Mouse (Mus musculus): Measurements from ENCODE around the gene Lrrc8c.
"Not testable (repeated sequence)": the region's sequence is repeated elsewhere in the genome, so short reads cannot be mapped to it uniquely, and the experiment has no call there.

The Lrrc8c gene

GRCm38 (mm10) chr5:105636484-105637191, 117.5 kb downstream of the Lrrc8c start:
- peak in 1 of 2 experiments; percentile 40 for DNase-seq (ENCODE audit: low spot score in 2 of 2)

GRCm38 (mm10) chr5:105638266-105638665, 119.1 kb downstream of the Lrrc8c start:
- DNase-seq (ENCODE audit: low spot score in 2 of 2), result not testable (repeated sequence)

- no peak for DNase-seq (ENCODE audit: low spot score in 2 of 2)
Observed at GRCm38 (mm10) chr5:105638916-105639315, 119.7 kb downstream of the Lrrc8c start.

GRCm38 (mm10) chr5:105639363-105639762, 120.2 kb downstream of the Lrrc8c start:
- DNase-seq (ENCODE audit: low spot score in 2 of 2), result no peak

DNA sequence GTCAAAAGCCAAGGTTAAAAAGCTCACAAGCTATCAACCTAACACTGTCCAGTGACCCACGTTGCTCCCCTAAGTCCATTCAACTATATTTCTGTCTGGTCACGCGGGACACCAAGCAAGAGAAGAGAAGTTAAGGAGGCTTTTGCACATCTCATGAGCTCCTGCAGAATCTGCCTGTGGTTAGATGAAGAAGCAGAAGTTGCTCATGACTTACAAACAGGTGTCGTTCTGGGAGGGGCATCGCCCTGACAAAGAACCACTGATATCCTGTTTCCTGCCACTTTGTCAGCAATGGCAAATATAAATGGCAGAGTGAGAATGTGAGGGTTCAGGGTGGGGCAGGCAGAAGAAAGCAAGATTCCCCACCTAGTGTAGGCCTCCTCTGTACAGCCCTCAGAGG, 123.3 kb downstream of the Lrrc8c start:
- DNase-seq (ENCODE audit: low spot score in 2 of 2), result peak; percentile 75 to 84

DNA sequence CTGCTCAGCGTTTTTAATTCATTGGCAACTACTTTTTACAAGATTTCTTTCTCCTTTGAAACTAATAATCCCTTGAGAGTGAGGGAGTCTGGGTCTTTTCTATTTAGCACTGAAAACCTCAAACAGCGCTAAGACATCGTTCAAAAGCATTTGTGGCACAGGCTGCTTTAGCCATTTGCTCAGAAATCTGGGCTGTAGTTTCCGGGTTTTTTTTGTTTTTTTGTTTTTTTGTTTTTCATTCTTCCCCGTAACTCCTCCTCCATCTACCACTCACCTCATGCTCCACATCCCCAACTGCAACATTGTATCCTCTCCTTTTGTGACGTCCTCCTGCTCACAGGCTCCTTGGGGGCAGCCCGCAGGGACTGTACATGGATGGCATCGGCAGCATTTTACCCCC, 124.1 kb downstream of the Lrrc8c start:
- no peak for DNase-seq (ENCODE audit: low spot score in 2 of 2)

GRCm38 (mm10) chr5:105644195-105644594, 125.0 kb downstream of the Lrrc8c start:
- DNase-seq (ENCODE audit: low spot score in 2 of 2), result no peak

- no peak for DNase-seq (ENCODE audit: low spot score in 2 of 2)
Observed at GRCm38 (mm10) chr5:105647094-105647493, 127.9 kb downstream of the Lrrc8c start.

DNA sequence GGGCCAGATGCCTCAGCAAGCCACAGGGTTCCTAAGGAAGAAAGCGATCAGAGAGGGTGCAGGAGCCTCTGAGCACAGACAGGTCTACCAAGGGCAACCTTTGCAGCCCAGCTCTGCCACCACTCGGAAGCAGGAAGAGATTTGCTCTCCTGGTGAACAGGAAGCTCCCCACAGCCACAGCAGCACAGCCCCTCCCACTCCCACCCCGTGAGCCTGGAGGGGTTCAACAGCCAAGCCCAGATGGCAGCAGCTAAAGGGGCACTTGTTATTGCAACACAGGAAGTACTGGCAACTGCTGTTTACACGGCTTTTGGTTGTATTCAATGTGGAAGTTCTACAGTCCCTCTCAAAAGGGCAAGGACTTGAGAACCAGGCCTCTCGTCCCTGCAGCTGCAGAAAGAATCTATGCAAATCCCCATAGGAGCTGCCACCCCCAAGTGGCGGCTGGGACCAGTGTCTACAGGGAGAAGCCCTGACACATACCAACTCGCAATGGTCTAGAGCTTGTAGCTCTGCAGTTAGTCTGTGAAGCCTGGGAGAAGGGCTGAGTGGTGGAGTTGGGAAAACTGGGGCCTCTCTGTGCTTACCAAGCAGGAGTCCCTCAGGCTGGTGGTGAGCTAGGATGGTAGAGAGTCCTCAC, 129.6 kb downstream of the Lrrc8c start:
- peak; percentile 91 to 97 for DNase-seq (ENCODE audit: low spot score in 2 of 2)

DNA sequence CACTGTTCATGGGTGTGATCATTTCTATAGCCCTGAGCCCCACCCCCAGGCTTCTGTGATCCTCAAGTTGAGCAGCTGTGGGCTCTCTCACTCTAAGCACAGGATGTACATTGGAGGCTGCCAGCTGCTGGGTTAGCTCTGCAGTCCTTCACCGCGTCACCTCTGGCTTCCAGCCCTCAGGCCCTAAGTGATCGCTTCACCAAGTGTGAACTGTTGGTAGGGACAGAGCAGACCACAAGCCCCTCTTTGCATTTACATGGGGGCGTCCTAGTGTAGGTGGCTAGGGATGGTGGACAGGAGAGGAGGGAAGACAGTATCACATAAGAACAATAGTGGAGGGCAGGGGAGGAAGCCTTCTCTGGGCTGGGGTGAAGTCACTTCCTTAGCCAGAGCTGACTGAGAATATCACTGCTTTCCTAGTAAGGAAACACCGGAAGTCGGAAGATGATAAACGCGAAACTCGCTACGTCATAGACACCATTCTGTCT, 130.4 kb downstream of the Lrrc8c start:
- DNase-seq (ENCODE audit: low spot score in 2 of 2), result peak; percentile 86 to 91

GRCm38 (mm10) chr5:105650728-105651479, 131.7 kb downstream of the Lrrc8c start:
- DNase-seq (ENCODE audit: low spot score in 2 of 2), result no peak

GRCm38 (mm10) chr5:105651561-105651991, 132.4 kb downstream of the Lrrc8c start:
- no peak for DNase-seq (ENCODE audit: low spot score in 2 of 2)

- peak; percentile 75 to 88 for DNase-seq (ENCODE audit: low spot score in 2 of 2)
Observed at GRCm38 (mm10) chr5:105654237-105655063, 135.3 kb downstream of the Lrrc8c start.

DNA sequence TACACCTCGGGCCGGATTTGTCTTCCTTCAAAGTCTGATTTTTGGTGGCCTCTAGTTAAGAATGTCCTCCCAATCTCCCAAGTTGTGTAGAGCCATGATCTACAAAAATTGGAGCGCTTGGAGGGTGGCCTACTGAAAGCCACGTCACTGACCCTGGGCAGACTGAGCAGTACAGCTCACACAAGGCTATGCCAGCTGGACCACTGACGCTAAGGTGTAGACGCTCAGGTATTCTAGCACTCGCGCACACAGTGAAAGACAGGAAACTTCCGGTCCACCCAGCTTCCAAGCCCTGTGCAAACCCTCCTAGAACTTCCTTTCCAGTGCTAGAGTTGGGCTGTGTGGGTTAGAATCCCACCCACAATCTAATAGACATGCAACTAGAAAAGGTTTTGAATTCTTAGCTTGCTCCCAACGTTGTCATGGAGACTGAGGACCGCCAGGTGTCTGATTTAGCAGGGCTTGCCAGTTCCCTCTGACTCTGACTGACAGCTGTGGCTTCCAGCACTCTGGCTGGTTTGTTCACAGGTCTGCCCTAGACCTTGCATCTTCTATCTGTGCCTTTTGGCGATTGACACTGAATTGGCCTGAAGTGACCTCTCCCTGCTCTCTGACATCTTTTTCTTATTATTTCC, 136.0 kb downstream of the Lrrc8c start:
- peak in 1 of 2 experiments; percentile 42 for DNase-seq (ENCODE audit: low spot score in 2 of 2)

- no peak for DNase-seq (ENCODE audit: low spot score in 2 of 2)
Observed at GRCm38 (mm10) chr5:105661894-105662293, 142.7 kb downstream of the Lrrc8c start.
